Mouse (Mus musculus) retina, postnatal 1 day (tissue): Measurements from ENCODE around the gene Tiam2.

Source experiments
- DNase-seq: peaks from one replicate; pipeline ENCODE4 v3.0.0-alpha.2; 2012

The Tiam2 gene

DNA sequence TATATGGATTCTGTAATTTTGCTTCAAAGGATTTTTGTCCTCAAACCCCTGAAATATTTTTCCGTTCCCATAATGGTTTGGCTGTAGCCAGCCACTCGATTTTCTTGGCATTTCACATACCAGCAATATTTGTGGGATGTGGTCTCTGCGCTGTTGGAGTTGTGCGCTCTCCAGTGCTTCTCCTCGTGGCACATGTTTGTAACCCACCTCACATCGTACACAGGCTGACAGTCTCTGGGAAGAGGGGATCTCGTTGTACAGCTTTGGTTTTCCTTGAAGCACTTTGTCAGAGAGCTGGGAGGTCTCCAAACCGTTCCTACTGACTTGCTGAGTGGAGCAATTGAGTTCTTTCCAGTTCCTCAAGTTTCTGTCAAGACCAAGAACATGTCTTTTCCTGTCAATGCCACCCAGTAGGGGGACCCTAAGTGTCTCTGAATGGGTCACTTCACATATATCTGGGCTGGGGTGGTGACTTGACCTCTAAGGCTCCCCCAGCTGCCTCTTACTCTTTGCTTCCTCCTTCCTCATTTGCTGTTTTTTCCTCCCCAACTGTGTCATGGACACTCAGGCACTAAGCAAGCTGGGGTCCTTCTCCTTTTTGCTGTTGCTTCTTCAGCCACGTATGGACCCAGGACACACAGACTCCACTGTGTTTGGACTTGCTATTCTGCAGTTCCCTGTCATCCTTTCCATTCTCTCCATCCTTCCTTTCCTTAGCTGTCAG lies 79.1 kb downstream of the Tiam2 start:
- DNase-seq: no peak

DNA sequence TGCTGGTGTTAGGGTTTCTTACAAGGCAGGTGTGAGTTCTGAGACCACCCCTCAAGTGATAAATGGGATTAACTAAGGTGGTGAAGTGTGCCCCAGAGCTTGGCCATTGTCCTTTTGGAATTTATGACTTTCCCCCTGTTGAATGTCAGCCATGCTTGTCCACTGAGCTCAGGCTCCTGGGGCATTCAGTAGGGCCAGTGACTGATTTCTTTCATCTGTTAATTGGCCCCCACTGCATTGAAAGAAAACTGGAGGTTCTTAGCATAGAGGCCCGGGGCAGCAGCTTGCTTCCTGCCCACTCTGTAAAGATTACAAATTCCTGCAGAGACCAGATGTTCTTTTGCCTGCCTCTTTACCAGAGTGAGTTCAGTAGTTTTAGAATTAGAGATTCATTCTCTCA lies 80.7 kb downstream of the Tiam2 start:
- no peak for DNase-seq

DNA sequence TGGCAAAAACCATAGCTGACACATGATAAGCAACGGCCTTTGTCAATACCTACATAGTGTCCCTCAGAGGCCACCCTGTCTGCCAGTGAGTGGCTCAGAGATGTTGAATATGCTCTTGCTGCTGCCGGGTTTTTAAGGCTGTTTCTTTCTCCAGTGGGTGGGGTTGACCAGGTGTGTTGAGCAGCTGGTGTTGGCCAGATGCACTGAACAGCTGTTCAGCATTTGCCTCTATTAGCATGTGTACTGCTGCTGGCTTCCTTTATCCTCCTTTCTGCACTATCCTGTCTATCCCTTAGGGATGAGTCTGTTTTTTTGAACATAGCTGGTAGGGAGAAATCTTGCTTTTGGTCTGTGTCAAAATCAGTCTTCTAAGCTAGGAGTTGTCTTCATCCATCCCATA lies 83.9 kb downstream of the Tiam2 start:
- no peak for DNase-seq

DNA sequence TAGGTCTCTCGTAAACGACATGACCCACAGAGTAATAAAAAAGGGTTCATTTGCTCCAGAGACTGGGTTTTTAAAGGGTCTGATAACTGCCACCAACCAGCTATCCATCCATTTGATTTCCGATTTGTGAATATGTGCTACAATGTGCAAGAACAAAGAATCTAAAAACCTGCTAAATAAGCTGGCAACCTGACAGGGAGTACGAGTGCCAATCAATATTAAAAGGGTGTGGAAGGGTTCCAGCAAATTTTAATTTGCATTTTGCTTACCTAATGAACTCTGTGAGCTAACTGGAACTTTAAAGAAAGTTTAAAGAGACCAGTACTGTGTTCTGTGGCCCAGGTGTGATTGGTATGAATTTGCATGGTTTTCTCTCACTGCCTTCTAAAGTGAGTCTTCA lies 86.4 kb downstream of the Tiam2 start:
- DNase-seq: no peak

DNA sequence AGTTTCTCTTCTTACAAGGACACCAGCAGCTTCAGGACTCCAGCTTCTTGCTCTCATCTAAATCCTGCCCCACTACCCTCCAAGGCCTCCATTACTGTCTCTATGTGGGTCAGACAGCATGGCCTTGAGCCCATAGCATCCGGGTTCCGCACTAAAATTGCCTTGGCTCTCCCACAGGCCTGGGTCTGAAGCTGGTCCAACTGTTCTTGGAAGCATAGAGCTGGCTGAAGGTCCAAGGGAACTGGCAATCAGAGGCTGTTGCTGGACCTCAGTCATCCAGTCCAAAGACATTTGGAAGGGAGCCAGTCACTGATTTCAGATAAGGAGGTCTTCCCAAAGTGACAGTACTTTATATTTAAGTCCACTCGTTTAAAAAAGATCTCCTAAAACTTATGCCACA lies 89.2 kb downstream of the Tiam2 start:
- no peak for DNase-seq

DNA sequence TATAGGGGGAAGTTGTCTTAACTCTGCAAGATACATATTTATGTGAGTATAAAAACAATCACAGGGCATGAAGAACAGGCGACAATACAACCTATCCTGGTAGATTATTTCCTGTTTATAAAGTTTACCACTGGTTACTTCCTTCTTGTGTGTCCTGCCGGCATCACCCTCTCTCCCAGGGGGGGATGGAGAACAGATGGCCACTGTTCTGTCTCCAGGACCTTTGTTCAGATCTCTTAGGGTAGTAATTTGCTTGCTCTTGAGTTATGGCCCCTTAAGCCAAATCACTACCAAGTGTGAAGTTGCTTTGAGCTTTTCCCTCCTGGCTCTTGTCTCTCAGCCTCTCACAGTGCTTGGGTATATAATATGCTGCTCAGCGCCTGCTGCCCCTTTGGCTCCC lies 90.0 kb downstream of the Tiam2 start:
- no peak for DNase-seq

DNA sequence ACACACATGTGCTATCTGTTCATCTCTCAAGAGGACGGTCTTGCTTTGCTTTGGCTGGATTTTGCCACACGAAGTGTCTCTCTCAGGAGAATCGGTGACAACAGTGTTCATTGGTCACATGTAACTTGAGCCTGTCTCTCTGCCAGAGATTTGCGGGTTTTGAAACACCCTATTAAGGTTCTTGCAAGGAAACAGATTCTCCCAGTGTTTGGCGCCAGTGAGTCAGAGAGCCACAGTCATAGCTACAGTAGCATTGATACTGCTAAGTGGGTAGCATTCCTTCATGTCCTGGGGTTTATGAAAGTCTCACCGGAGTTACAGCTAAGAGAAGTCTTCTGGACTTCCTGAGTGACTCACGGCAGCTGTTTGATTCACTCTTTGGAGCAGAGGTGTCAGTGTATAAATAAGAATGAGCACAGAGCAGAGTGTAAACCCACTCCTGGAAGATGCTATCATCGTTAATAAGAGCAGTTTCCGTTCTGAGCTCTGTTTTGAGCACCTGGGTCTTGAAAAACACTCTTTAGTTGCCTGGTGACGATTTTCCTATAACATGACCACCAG lies 93.1 kb downstream of the Tiam2 start:
- DNase-seq: no peak

DNA sequence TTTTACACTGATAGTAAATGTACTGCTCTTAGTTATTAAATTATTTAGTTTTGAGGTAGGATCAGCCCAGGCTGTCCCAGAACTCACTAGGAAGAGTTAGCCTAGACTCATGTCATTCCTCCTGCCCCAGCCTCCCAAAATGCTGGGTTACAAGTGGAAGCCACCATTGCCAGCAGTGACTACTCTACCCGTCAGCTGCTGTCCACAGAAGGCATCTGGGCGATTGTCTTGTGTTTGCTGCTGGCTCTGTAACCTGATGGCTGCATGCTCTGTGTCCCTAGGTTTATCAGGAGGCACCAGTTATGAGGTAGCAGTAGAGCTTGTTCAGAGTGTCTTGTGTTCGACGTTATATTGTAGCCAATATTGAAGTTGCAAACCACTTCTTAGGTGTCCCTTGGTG lies 93.8 kb downstream of the Tiam2 start:
- no peak for DNase-seq

DNA sequence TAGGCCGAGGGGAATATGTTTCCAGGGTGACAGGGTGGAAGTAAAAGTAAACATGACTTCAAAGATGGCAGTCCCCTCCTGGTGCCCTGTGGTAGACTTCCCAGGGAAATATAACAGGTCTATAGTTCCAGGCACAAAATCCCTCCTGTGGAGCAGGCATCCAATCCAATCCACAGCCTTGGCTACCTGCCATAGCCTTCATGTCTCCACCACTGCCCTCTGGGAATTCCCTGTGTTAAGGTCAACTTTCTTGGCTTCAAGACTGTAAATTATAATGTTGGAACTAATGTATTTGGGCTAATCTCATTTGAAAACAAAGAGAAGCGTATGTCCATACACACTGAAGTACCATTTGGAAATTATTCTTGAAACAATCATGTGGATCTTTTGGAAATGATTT lies 97.0 kb downstream of the Tiam2 start:
- no peak for DNase-seq

DNA sequence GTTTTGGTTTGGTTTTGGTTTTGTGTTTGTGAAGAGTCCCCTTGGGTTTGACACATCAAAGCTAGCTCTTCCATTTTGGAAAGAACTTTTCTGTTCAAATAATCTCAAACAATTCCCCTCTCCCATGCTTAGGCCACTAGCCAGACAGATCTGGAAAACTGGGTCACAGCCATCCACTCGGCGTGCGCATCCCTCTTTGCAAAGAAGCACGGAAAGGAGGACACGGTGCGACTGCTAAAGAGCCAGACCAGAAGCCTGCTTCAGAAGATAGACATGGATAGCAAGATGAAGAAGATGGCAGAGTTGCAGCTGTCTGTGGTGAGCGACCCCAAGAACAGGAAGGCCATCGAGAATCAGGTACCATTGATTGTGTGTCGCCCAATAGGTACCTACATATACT lies 102.3 kb downstream of the Tiam2 start:
- DNase-seq: no peak

DNA sequence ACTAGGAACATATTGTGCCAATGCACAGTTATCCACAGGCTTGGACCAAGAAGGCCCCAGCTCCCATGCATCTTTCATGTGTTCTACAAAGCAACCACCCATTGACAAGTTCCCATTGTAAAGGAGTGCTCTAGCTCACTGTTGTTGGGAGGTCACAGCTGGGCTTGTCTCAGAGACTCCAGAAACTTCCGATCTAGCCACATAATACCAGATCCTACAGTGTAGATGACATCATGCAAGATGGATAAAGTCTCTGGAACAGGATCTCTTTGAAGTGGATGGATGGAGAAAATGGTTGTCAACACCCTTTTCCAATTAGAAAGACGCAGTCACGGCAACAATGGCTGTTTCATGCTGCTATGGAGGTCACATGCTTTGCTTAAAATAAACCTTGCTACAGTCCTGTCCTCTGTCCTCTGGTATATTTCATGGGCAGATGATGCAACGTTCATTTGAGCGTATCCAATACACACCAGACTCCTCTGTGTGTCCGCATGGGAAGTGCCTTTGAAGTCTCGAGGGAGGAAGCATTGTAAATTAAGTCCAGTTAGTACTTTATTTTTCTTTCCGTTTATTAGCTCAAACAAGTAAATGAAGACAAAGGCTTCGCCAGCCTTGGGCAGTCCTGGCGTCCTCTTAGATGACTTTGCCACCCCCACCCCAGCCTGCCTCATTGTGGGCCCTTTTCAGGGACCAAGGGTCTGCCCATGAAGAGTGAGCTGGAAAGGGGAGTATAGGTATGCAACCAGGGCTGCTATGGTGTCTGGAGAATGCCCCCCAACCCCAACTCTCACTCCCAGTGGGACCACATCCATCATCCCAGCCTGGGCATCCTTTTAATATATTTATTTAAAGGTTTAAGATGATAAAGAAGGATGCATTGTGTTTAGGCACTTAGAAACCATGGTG lies 106.5 kb downstream of the Tiam2 start:
- no peak for DNase-seq

DNA sequence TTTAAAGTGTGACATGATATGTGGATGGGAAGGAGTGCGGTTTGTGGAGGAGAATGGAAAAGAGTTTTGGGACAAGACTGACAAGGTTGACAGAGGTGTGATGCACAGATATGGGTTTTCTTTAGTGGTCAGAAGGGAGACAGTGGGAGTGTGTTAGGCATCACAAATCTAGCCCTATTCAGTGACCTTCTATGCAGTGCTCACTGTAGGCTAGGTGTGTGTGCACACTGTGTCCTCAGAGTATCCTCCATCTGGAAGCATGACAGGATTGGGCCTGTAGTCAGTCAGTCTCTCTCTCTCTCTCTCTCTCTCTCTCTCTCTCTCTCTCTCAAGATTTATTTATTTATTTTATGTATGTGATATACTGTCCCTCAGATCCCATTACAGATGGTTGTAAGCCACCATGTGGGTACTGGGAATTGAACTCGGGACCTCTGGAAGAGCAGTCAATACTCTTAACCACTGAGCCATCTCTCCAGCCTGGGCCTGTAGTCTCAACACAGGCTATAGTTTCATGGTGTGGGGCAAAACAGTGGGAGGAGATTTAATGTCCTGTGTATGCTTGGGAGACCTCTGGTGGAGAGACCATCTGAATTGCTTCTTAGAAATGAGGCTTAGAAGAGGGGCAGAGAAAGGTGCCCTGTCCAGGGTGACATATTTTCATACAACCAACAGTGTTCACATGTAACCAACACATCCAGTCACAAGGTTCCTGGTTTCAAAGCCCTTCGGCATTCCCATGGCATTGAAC lies 107.3 kb downstream of the Tiam2 start:
- DNase-seq: no peak

DNA sequence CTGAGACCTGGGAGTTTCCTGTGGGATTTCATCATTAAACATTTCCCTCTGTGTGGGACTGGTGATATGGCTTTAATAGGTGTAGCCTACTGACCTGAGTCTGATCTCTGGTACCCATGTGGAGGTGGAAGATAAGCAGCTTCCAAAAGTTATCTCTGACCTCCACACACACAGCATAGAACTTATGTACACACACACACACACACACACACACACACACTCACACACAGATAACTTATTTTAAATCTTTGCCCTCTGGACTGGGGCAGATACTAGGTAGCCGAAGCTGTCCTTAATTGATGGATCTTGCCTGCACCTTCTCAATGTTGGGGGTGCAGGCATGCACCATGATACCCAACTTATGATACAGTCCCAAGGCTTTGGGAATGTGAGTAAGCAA lies 108.9 kb downstream of the Tiam2 start:
- DNase-seq: no peak

DNA sequence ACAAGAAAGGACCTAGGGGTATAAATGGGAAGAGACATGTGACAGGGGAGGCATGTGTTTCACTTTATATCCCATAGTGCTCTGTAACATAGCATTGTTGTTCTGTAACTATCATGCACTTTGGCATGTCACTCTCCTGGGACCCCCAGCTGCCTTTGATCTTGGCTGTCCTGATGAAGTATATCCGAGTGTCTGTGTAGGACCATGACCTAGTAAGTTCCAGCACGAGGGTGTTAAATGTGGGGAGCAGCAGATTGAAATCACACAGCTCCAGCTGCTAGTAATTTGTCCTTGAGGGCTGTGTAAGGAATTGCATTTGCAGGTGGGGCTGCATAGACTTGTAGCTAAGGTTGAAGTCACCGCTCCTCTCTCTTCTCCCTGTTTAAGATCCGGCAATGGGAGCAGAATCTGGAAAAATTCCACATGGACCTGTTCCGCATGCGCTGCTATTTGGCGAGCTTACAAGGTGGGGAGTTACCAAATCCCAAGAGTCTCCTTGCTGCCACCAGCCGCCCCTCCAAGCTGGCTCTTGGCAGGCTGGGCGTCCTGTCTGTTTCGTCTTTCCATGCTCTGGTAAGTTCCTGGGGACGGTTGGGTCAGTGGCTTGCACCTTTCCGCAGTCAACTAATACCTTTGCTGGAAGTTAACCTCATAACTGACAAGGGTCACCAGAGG lies 110.6 kb downstream of the Tiam2 start:
- DNase-seq: no peak

DNA sequence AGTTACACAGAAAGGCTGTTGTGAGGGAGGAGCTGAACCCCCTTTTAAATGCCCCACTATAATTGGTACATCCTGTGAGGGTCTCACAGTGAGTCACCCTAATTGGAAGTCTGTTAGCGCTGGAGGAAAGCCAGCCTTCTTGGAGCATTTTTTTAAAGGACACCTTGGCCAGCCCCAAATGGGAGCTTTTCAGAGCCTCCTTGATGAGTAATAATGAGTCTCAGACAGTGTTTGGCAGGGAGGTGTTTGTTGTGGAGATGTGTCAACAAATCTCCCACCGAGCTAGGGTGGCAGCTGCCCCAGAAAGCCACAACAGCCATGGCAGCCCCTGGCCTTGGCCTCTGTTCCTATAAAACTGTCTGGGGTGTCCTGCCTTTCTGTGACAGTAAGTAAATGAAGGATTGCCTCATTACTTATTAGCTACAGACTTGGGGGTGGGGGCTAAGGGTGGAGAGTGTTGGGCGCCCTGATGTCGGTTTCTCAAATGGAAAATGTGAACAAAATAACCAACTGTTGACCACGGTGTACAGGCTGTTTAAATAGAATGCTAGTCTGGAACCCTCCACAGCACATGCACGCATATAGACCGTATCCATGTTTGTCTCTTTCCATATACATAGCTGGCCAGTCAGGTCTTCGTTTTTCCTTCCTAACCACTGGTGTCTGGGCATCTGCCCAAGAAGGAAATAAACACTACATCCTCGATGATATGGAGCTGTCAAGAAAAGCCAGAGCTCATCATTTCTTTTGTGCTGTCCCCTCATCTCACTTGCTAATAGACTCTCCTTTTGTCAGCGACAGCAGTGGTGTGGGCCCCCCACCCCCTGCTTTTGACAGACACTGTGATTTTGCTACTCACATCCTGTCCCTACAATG lies 116.4 kb downstream of the Tiam2 start:
- DNase-seq: peak; percentile 46

DNA sequence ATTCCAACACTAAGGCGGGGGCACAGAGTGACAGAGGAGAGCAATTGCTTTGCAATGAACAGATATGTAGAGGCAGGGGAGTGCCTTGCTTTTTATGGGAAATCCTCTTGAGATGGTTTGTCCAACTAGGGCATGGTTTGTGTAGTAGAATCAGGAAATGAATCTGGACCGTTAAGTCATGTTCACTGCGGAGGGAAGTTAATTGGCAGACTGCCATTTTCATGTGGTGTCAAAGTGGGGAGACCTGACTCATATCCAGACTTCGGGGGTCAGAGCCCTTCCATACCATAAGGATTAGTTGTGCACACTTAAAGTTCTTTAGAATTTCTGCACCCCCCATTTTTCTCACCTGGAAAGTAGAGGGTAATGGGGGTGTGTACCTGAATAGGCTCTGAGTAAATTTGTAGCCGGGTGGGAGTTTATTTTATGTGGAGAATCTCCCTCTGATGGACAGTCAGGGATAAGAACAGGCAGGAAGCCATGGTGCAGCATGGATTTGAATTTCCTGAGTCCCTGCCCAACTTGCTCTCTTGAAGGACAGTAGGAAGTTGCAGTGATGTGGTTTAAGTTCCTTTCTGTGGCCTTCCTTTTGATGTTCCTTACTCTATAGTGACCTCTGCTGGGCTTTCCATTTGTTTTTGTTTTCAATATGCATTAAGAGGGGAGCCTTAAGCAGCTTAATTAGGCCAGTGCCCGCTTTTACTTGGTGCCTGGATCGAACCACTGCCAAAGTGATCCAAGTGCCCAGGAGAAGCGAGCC lies 120.0 kb downstream of the Tiam2 start:
- DNase-seq: peak; percentile 81

DNA sequence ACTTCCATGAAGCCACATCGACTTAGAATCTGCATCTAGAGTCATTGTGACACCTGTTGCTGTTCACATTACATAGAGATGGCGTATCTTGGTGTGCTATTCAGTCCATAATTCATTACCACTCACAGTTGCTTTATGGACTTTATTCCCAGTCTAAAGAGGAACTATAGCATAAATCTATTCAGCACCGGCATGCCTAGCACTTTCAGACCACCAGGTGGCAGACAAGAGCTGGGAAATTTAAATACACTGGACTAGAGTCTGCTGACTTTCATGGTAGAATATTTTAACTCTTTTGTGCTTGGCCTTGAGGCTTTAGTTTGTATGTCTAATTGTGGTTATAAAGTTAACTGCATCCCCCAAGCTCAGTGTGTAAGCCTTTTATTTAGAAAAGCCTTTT lies 122.4 kb downstream of the Tiam2 start:
- peak; percentile 70 for DNase-seq

DNA sequence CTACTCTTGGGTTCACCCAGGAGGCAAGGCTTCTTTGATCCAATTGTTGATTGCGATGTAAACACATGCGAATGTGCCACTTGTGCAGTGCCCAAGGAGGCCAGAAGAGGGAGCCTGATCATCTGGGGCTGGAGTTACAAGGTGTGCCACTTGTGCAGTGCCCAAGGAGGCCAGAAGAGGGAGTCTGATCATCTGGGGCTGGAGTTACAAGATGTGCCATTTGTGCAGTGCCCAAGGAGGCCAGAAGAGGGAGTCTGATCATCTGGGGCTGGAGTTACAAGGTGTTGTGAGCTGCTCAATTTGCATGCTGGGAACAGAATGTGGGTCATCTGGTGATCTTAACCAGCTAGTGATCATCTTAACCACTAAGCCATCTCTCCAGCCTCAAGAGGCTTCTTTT lies 124.7 kb downstream of the Tiam2 start:
- DNase-seq: peak; percentile 64

DNA sequence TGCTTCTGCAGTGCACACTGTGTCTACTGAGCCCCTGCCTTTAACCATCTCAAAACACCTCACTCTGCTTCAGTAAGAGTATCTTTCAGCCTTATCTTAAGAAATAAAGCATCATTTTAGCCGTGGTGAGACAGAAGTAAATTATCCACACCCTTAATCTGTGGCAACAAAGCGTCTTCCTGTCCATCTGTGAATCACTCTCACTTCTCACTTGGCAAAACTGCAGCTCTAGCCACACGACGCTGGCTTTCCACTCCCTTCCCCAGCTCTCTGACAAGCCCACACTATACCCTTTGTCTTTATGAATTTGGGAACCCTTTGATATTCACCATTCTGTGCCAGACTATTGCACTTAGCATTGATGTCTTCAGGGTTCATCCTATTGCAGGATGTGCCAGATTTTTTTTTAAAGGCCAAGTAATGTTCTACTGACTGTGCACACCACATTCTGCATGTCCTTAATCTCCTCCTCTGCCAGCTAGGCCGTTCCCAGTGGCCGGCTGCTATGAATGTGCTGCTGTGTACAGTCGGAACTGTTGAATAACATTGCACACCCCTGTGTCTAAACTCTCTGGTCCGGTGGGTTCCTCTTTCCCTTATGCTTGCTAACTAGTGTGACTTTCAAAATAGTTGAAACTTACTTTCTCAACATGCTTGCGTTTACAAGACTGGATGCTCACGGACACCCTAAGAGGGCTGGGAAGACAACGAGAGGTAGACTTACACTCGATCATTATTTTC lies 126.4 kb downstream of the Tiam2 start:
- no peak for DNase-seq

DNA sequence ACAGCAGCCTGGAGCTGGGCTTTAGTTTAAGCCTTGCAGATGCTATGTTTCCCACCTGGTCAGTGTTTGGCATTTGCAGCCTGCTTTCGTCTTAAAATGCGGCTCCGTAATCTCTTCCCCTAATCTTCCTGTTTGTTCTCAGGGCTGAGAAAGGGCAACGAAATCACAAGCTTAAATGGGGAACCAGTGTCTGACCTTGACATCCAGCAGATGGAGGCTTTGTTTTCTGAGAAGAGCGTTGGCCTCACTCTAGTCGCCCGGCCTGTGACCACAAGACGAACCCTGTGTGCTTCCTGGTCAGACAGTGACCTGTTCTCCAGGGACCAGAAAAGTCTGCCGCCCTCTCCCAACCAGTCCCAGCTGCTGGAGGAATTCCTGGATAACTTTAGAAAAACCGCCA lies 127.6 kb downstream of the Tiam2 start:
- DNase-seq: peak; percentile 61
